Mouse (Mus musculus) layer of hippocampus, adult 2 months (tissue): ENCODE measurements around the gene Adcyap1r1. TPM values are rescaled to one million over a fixed set of nuclear protein-coding genes. Genes with fewer than 3 reads are reported as not detected.

Experiments
- DNase-seq, 2 experiments: peaks; one replicate each; pipeline ENCODE4 v3.0.0; 2022; ENCODE audit warnings: low spot score in 2 of 2
- H3K27ac ChIP-seq: fragments of 200-600 bp; 2 replicates; pipeline ENCODE4 v1.8.1; 2022
- H3K4me3 ChIP-seq: fragments of 200-600 bp; 2 replicates; pipeline ENCODE4 v1.8.1; 2022; ENCODE audit warnings: mild to moderate bottlenecking
- CTCF ChIP-seq: fragments of 200-600 bp; conservative IDR thresholded peaks from 2 replicates; pipeline ENCODE4 v1.8.1; 2022; ENCODE audit warnings: antibody characterized with exemption, mild to moderate bottlenecking, moderate library complexity
- long read RNA-seq, 2 experiments: library from polyadenylated mRNA; stranded (forward); transcript quantifications; one replicate each; pipeline ENCODE4 v2.0.0; 2021; ENCODE audit warnings: borderline mapping rate in 2 of 2
- total RNA-seq, 2 experiments: library from RNA; stranded (reverse); gene quantifications; 2 replicates each; pipeline ENCODE4 v1.2.3; 2021

Gene Adcyap1r1
- 100 to 1,000 TPM; 146 to 148 TPM for total RNA-seq
- long read RNA-seq, experiment 1, full-length matches to known transcripts: 36 of 97 reads
- long read RNA-seq, experiment 1, partial matches to known transcripts: 50 of 97 reads
- long read RNA-seq, experiment 1, other reads (novel, unspliced or antisense): 11 of 97 reads
- long read RNA-seq, experiment 2, full-length matches to known transcripts: 60 of 148 reads
- long read RNA-seq, experiment 2, partial matches to known transcripts: 70 of 148 reads
- long read RNA-seq, experiment 2, other reads (novel, unspliced or antisense): 18 of 148 reads

DNA sequence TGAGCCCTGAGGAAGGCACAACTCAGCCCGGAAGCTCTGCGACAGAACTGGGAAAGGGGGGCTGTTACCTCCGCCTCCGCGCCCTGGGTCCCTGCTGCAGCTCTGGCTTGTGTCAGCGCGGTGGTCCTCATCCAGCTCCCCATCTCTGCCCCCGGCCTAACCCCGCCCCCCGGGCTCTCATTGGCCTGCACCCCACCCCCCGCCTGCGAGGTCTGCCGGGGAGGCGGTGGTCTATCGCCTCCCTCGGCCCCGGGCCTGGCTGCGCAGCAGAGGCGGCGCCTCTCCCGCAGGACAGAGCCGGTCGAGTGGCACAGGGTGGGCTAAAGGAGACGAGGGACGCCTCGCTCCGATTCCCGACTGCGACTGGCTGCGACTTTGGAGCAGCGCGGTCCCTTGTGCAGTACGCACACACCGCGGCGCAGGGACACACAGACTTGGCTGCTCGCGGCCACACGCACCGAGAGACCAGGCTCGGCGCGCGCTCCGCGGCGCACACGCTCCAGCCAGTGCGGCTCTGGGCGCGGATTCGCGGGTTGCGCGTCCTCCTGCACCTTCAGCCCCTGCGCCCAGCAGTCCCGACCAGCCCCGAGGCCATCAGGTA lies at the start of gene Adcyap1r1:
TSS of gene Adcyap1r1 (plus strand) at position 208 of the 601 bp plus-strand sequence.
- Histone ChIP-seq H3K27ac (peak within 1 kb of the TSS; percentile 99), H3K4me3 (peak within 1 kb of the TSS; percentile 83)
- no peak for TF ChIP-seq CTCF
- peak; percentile 63 to 68 for DNase-seq

DNA sequence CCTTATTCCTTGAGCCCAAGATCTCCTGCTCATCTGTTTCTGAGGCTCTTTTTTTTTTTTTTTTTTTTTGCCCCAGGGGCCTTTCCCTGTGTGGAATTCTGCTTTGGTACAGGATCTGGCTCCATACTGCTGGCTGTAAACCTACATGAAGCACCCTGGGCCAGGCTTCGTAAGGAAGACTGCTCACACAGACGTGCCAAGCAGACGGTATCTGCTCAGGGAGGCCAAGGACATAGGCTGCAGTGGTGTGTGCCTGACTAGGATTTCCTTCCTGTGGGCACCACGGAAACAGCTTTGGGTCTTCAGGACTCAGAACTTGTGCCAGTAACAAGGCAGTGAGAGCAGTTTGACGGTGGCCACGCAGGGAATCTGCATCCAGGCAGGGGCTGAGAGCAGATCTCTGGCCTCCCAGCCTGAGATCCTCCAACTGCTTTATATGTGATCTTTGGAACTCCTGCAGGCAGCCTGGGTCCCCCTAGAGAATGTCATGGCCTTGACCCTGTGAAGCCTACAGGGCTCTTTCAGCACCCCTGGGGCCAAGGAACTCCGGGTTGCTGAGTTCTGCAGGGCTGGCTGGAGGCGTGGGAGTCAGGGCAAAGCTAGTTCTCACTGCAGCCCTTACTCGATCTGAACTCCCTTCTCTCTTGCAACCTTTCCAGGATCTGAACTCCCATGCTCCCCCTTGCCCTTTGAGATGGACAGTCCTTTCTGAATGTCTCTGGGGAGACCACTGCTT lies 49.6 kb upstream of the Adcyap1r1 start:
- DNase-seq: no peak
- Histone ChIP-seq H3K27ac (peak overlapping the region; percentile 16; the same call in 1 of the 2 replicates), H3K4me3 (no peak overlapping the region)
- TF ChIP-seq CTCF: no peak

GRCm38 (mm10) chr6:55403411-55404309 lies 48.1 kb upstream of the Adcyap1r1 start:
- Histone ChIP-seq H3K4me3 (no peak overlapping the region), H3K27ac (no peak overlapping the region)
- TF ChIP-seq CTCF: no peak
- DNase-seq: no peak

GRCm38 (mm10) chr6:55404421-55404990 lies 47.3 kb upstream of the Adcyap1r1 start:
- no peak for TF ChIP-seq CTCF
- Histone ChIP-seq H3K27ac (no peak overlapping the region), H3K4me3 (no peak overlapping the region)
- no peak for DNase-seq

DNA sequence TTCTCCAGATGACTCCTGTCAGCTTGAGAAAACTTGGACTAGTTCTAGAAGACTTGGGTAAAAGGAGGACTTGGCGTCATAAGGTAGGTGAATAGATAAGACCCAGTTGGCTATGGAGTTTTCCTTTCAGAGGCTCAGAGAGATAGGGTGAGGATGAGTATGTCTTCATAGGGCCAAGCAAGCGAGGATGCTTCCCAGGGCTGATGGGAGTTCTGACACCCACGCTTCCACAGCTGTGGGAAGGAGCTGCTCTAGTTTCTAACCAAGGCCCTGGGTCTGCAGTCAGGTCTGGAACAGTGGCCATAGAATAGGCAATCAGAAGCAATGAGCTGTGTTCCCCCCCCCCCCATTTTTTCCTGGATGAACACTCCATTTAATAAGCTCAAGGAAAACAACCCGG lies 44.4 kb upstream of the Adcyap1r1 start:
- TF ChIP-seq CTCF: no peak
- no peak for DNase-seq
- Histone ChIP-seq H3K27ac (no peak overlapping the region), H3K4me3 (no peak overlapping the region)

- DNase-seq: no peak
- H3K27ac ChIP-seq: no peak overlapping the region
- H3K4me3 ChIP-seq: no peak overlapping the region
- TF ChIP-seq CTCF: no peak
Measured at GRCm38 (mm10) chr6:55410119-55410775, 41.5 kb upstream of the Adcyap1r1 start.

- TF ChIP-seq CTCF: no peak
- DNase-seq: no peak
- Histone ChIP-seq H3K4me3 (no peak overlapping the region), H3K27ac (no peak overlapping the region)
Measured at GRCm38 (mm10) chr6:55410977-55411376, 40.8 kb upstream of the Adcyap1r1 start.

- no peak for TF ChIP-seq CTCF
- Histone ChIP-seq H3K4me3 (no peak overlapping the region), H3K27ac (peak overlapping the region; percentile 69)
- DNase-seq: peak; percentile 53 to 63
Measured at GRCm38 (mm10) chr6:55416202-55416601, 35.6 kb upstream of the Adcyap1r1 start.

DNA sequence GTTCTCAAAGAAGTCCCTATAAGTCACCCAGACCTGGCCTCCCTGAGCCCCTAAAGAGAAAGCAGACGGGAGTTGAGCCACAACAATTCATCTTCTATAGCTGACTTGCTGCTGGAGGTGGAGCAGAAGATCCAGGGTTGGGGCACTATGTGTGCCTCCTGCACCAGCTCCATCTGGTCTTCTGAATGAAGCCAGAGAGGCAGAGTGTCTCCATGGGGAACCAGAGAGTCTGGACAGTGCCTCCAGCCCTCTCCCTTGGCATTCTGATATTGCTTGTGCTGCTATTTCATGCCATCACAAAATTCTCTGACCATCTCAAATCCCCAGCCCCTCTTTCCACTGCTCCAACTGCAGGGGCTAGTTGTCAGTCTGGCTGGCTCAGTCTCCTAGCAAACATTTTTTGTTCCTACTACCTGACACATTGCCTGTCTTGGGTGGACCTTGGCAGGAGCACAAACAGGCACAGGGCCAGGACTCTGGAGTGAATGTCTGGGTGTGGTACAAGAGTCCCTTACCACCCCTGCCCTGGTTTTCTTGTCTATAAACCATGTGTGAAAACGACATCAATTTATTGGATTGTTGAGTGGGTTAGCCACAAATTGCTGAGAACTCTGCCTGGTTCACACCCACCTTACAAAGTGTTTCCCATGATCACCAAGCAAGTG lies 32.9 kb upstream of the Adcyap1r1 start:
- no peak for TF ChIP-seq CTCF
- DNase-seq: no peak
- Histone ChIP-seq H3K4me3 (no peak overlapping the region), H3K27ac (0 out of 2 replicates have a peak overlapping the region, but pooled peaks have one; percentile 19)

DNA sequence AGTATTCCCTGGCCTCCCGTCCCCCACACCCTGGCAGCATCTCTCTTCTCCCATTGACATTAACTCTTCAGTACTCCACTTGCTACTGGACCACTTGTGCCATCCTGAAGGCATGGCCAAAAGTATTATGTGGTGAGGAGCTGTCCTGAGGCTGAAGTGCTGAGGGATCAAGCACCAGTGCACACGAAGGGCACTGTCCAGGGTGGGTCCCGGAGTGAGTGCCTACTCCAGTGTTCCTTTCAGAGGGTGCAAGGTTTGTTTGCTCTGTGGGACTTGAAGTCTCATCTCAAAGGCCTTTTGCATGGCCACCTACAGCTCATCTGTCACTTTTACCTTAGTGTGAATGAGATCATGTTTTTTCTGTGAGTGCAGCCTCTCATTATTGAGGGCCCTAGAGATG lies 31.4 kb upstream of the Adcyap1r1 start:
- Histone ChIP-seq H3K27ac (peak overlapping the region; percentile 85), H3K4me3 (no peak overlapping the region)
- no peak for DNase-seq
- TF ChIP-seq CTCF: no peak

DNA sequence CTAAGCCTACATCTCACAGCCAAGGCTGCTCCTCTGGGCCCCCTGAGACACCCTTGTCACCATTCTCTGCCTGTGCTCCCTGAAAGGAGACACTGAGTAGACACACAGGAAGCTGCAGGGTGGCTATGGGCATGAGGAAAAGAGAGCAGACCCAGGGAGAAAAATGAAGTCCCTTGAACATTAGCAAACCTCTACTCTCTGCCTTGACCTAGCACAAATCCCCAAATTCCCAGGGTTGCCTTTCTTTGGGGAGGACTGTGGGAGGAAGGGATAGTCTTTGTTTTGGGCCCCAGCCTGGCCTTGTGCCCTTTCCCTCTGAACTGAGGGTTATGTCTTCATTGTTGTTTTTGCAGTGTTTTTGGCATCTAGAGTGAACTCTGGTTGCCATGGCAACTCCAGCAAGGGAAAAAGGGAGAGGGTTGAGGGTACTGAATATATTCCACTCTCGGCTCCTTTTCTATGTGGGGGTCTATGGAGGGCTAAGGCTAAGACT lies 30.9 kb upstream of the Adcyap1r1 start:
- TF ChIP-seq CTCF: no peak
- no peak overlapping the region for H3K4me3 ChIP-seq
- H3K27ac ChIP-seq: peak overlapping the region; percentile 85
- DNase-seq: peak in 1 of 2 experiments; percentile 48
